ENCODE assay signal across 9 mouse cellular contexts in genomic region chr6:114737931-114738759, GRCm38 (mm10).
DNase-seq lines count a peak whose midpoint lies in the region; ATAC-seq lines count a peak whose summit lies in the region.
"Had no signal": no experiment of that assay in that cellular context is flagged by ENCODE, and none has a peak within 500 bp of the region (broad histone marks: within the 10 kb centered on the region; RNA-seq: fewer than 3 reads in every experiment).

No protein-coding gene starts in this region.

- H3K36me3 ChIP-seq in kidney, embryonic 15.5 days: peaks cover 4% of the 10 kb centered on the region; the same call in 1 of the 2 replicates
- no peaks in the 10 kb centered on the region for H3K36me3 ChIP-seq in forebrain, embryonic 11.5 days (ENCODE audit: control insufficient read depth, insufficient read depth, low read length)
- peaks cover 21% of the 10 kb centered on the region for H3K36me3 ChIP-seq in limb, embryonic 13.5 days
- H3K36me3 ChIP-seq in stomach, embryonic 15.5 days: no peaks in the 10 kb centered on the region

- H3K9ac ChIP-seq in kidney, embryonic 15.5 days: peak overlapping the region; percentile 44
- peak overlapping the region; percentile 67 for H3K9ac ChIP-seq in forebrain, embryonic 11.5 days (ENCODE audit: low read length)
- H3K9ac ChIP-seq in limb, embryonic 13.5 days: peak overlapping the region; percentile 70
- H3K9ac ChIP-seq in stomach, embryonic 15.5 days: no peak overlapping the region

- peaks cover 9% of the 10 kb centered on the region for H3K4me1 ChIP-seq in kidney, embryonic 15.5 days
- H3K4me1 ChIP-seq in forebrain, embryonic 11.5 days (replicated peaks; ENCODE audit: control insufficient read depth, insufficient read depth, low read length): peaks cover 2% of the 10 kb centered on the region; the same call in 1 of the 2 replicates
- peaks cover 29% of the 10 kb centered on the region for H3K4me1 ChIP-seq in limb, embryonic 13.5 days
- H3K4me1 ChIP-seq in stomach, embryonic 15.5 days: peaks cover 4% of the 10 kb centered on the region; the same call in 1 of the 2 replicates

- peak; percentile 25; the same call in 1 of the 2 replicates for ATAC-seq in kidney, embryonic 15.5 days (replicated peaks; ENCODE audit: low FRiP score)
- peak; percentile 63; the same call in 1 of the 2 replicates for ATAC-seq in forebrain, embryonic 11.5 days (replicated peaks; ENCODE audit: low FRiP score)
- peak; percentile 14; the same call in 1 of the 2 replicates for ATAC-seq in limb, embryonic 13.5 days (ENCODE audit: low FRiP score, low read depth)
- ATAC-seq in stomach, embryonic 15.5 days (ENCODE audit: insufficient read depth, low FRiP score, low read depth): no peak
- ATAC-seq: Patski had no signal

- H3K4me2 ChIP-seq in kidney, embryonic 15.5 days: peak overlapping the region; percentile 69
- peak overlapping the region; percentile 66 for H3K4me2 ChIP-seq in forebrain, embryonic 11.5 days (ENCODE audit: low read depth, low read length, severe bottlenecking)
- H3K4me2 ChIP-seq in limb, embryonic 13.5 days (replicated peaks): peak overlapping the region; percentile 65
- peak overlapping the region; percentile 64 for H3K4me2 ChIP-seq in stomach, embryonic 15.5 days

- H3K27me3 ChIP-seq in kidney, embryonic 15.5 days: peaks cover 9% of the 10 kb centered on the region
- no peaks in the 10 kb centered on the region for H3K27me3 ChIP-seq in forebrain, embryonic 11.5 days (ENCODE audit: control insufficient read depth, insufficient read depth, low read length)
- H3K27me3 ChIP-seq in limb, embryonic 13.5 days: no peaks in the 10 kb centered on the region
- no peaks in the 10 kb centered on the region for H3K27me3 ChIP-seq in stomach, embryonic 15.5 days (replicated peaks)
- H3K27me3 ChIP-seq: Patski had no signal

- no peaks in the 10 kb centered on the region for H3K9me3 ChIP-seq in kidney, embryonic 15.5 days (replicated peaks)
- no peaks in the 10 kb centered on the region for H3K9me3 ChIP-seq in forebrain, embryonic 11.5 days (ENCODE audit: control insufficient read depth, low read length)
- 0 out of 2 replicates have a peak, but pooled peaks cover 7% of the 10 kb centered on the region for H3K9me3 ChIP-seq in limb, embryonic 13.5 days
- no peaks in the 10 kb centered on the region for H3K9me3 ChIP-seq in stomach, embryonic 15.5 days

- DNase-seq in kidney, adult 9 months: no peak
- DNase-seq in cerebellum, adult 11 months: peak; percentile 9
- DNase-seq in forebrain, embryonic 11.5 days (ENCODE audit: low spot score): peak; percentile 69
- DNase-seq in frontal cortex, postnatal 14 days (ENCODE audit: low spot score in 2 of 2): no peak
- no peak for DNase-seq in left cerebral cortex, adult 8-10 months (ENCODE audit: low spot score in 2 of 2)

- 22% methylated on average over 41 of the region's 46 CpGs for WGBS in kidney, embryonic 15.5 days
- WGBS in forebrain, embryonic 11.5 days: 16% methylated on average over 43 of the region's 46 CpGs
- WGBS in limb, embryonic 13.5 days: 19% methylated on average over 46 of the region's 46 CpGs
- 17% methylated on average over 46 of the region's 46 CpGs for WGBS in stomach, embryonic 15.5 days

- H3K27ac ChIP-seq in kidney, embryonic 15.5 days: no peak overlapping the region
- no peak overlapping the region for H3K27ac ChIP-seq in forebrain, embryonic 11.5 days (ENCODE audit: low read depth, low read length)
- H3K27ac ChIP-seq in limb, embryonic 13.5 days: no peak overlapping the region
- H3K27ac ChIP-seq in stomach, embryonic 15.5 days: no peak overlapping the region

- H3K4me3 ChIP-seq in kidney, embryonic 15.5 days (replicated peaks): peak overlapping the region; percentile 35
- peak overlapping the region; percentile 28 for H3K4me3 ChIP-seq in forebrain, embryonic 11.5 days (ENCODE audit: low read depth, low read length)
- peak overlapping the region; percentile 39 for H3K4me3 ChIP-seq in limb, embryonic 13.5 days
- peak overlapping the region; percentile 27 for H3K4me3 ChIP-seq in stomach, embryonic 15.5 days (replicated peaks)

Comparison
In these comparisons a context has a peak if more than half of its experiments do, and no peak if none do; other contexts are left out.
1. DNase-seq: peak in cerebellum, adult 11 months (single experiment) and forebrain, embryonic 11.5 days (single experiment); none in kidney, adult 9 months (single experiment), frontal cortex, postnatal 14 days (0 of 2) and left cerebral cortex, adult 8-10 months (0 of 2).
2. Peak in every context shown above with its lines, with median percentiles within 50 percentile points of each other: H3K4me2 ChIP-seq and H3K4me3 ChIP-seq.